Mouse (Mus musculus): ENCODE results near the gene Gna11. TPM values are rescaled to one million over a fixed set of nuclear protein-coding genes. Genes with fewer than 3 reads are reported as not detected.

Gna11 gene
- polyA plus RNA-seq, 1 experiment from 2014 or later, result 91.5 TPM

DNA sequence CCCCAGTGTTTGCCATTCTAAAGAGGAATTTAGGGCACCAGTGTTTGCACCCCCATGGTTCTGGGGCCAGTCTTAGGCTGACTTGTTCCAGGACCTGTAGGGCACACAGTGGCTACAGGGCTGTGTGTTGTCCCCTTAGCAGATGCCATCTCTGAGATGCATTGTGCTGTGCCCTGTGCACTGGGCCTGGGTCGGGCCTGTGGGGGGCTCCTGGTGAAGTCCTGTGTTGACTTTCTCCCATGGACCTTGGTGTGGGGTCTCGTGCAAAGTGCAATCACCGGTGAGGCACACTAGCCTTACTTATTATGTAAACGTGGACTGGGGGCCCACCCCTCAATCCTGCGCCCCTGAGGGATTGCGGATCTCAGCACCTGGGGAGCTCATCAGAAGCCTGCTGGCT, 17.4 kb upstream of the Gna11 start:
- Histone ChIP-seq H3K9me3 (replicated peaks) (no peaks in the 10 kb centered on the region), H3K27me3 (ENCODE audit: low read depth, poor library complexity, severe bottlenecking) (peaks cover 35% of the 10 kb centered on the region), H3K27ac (peak overlapping the region; percentile 37; the same call in 1 of the 2 replicates), H3K4me1 (peaks cover 81% of the 10 kb centered on the region), H3K4me3 (0 out of 2 replicates have a peak overlapping the region, but pooled peaks have one; percentile 13), H3K36me3 (peaks cover 59% of the 10 kb centered on the region)
- no peak for DNase-seq (ENCODE audit: low spot score)
- 84% methylated on average over 6 of the region's 6 CpGs for WGBS

DNA sequence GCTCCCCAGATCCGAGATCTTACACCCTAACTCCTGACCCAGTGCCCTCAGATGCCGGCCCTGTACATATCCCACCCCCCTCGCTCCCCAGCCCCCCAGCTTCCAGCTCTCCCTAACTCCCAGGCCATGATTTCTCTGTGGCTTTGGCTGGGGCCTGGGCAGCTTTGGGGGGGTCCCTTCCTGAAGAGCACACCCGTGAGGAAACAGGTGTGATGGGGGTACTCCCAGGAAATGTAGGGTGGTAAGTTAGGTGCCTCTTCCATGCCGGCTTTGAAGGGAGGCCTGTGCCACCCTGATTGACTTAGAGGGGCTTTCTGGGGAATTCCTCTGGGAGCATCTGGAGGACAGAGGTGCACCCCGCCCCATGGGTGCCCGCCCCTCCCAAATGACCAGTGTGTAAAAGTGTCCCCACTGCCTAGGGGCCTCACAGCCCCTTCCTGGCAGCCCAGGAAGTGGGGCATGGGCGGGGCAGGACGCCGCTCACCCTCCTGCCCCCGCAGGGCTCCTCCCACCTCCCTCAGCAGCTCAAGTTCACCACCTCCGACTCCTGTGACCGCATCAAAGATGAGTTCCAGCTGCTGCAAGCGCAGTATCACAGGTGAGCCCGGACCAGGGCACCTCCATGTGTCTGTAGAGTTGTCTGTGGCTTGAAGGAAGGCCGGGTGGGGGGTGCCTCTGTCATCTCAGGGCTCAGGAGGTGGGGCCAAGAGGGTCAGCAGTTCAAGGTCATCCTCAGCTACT, 15.9 kb upstream of the Gna11 start:
- Histone ChIP-seq H3K4me3 (peak overlapping the region; percentile 93), H3K9me3 (replicated peaks) (no peaks in the 10 kb centered on the region), H3K27ac (peak overlapping the region; percentile 99), H3K4me1 (peaks cover 68% of the 10 kb centered on the region), H3K27me3 (ENCODE audit: low read depth, poor library complexity, severe bottlenecking) (peaks cover 20% of the 10 kb centered on the region), H3K36me3 (peaks cover 44% of the 10 kb centered on the region)
- WGBS, result 6% methylated on average over 16 of the region's 16 CpGs
- peak; percentile 63 for DNase-seq (ENCODE audit: low spot score)

DNA sequence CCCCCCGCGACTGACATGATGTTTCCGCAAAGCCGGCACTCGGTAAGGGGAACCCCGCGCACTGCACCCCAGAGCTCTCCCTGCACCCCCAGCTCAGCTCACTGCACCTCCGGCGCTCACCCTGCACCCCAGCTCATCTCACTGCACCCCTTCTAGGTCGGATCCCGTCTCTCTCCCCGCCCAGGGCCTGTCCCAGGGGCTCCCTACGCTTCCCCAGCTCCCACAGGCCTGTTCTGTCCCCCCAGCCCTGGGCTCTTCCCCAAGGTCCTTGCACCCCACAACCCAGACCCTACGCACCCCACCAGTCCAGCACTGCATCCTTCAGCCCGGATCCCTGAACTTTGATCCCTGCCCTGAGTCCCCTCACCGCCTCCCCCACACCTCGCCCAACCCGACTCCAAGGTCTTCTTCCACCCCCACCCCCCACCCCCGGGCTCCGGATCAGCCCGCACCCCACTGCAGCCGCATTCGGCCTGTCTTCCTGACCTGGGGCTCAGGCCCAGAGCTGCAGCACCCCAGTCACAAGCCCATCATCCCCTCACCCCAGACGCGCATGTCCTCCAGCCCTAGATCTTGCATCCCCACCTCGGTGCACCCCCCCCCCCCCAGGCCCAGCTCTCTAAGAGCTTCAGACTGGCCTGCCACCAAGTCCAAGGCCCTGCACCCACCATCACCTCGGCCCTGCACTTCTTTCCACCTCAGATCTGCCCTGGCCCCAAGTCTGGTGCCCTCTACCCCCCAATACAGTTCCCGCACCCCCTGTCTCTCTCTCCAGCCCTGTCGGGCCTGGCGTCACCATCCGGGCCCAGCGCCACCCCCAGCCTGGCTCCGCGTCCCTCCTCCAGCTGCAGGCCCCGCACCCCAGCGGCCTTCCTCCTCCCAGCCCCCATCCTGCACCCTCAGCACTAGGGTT, 14.9 kb upstream of the Gna11 start:
- H3K27me3 ChIP-seq (ENCODE audit: low read depth, poor library complexity, severe bottlenecking), result peaks cover 10% of the 10 kb centered on the region
- peak overlapping the region; percentile 93 for H3K4me3 ChIP-seq
- no peaks in the 10 kb centered on the region for H3K9me3 ChIP-seq (replicated peaks)
- peak overlapping the region; percentile 99 for H3K27ac ChIP-seq
- peaks cover 62% of the 10 kb centered on the region for H3K4me1 ChIP-seq
- peak; percentile 67 for DNase-seq (ENCODE audit: low spot score)
- peaks cover 34% of the 10 kb centered on the region for H3K36me3 ChIP-seq
- 3% methylated on average over 34 of the region's 36 CpGs for WGBS

DNA sequence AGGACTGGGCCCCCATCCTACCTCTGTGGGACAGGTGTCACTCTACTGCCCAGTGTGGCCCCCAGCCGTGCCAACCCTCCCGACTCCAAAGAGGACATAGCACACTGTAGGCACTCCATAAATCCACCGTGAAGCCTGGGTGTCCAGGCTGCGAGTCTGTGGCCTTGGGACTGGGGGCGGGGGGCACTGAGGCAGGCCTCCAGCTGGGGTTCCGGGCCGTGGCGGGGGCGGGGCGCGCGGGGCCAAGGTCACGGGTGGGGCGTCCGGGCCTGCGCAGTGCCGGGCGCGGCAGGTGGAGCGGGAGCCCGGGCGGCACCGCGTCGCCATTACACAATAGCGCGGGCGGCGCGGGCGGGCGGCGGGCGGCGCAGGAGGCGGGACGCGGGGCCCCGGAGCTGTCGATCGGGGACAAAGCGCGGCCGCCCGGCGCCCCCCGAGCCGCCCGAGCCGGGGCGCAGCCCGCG, 14.2 kb upstream of the Gna11 start, which contains the start of gene Aes:
TSS of gene Aes (plus strand) at position 326 of the 464 bp plus-strand sequence.
- Histone ChIP-seq H3K4me3 (peak within 1 kb of the TSS; percentile 93), H3K27ac (peak within 1 kb of the TSS; percentile 99), H3K9me3 (replicated peaks) (no peaks in the 10 kb centered on the region), H3K4me1 (peaks cover 55% of the 10 kb centered on the region), H3K27me3 (ENCODE audit: low read depth, poor library complexity, severe bottlenecking) (0 out of 2 replicates have a peak, but pooled peaks cover 7% of the 10 kb centered on the region), H3K36me3 (peaks cover 27% of the 10 kb centered on the region)
- DNase-seq (ENCODE audit: low spot score), result peak; percentile 74
- WGBS, result 2% methylated on average over 23 of the region's 53 CpGs

DNA sequence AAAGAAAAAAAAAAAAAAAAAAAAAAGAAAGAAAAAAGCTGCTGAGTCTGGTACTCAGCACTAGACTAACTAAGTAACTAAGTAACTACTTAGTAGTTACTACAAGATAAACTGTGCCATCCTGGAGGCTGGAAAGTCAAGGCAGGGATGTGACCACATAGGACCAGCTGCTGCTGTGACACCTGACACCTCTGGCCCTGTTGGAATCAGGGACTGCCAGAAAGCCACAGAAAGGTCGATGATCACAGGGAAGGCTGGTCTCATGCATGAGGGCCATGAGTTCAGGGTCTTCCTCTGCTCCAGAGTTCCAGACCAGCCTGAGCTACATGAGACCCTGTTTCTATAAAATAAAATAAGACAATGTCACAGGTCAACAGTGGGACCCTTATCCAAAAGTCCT, 12.5 kb upstream of the Gna11 start:
- 19% methylated on average over 1 of the region's 1 CpGs for WGBS
- Histone ChIP-seq H3K4me3 (no peak overlapping the region), H3K4me1 (peaks cover 38% of the 10 kb centered on the region), H3K9me3 (replicated peaks) (no peaks in the 10 kb centered on the region), H3K27me3 (ENCODE audit: low read depth, poor library complexity, severe bottlenecking) (0 out of 2 replicates have a peak, but pooled peaks cover 7% of the 10 kb centered on the region), H3K27ac (no peak overlapping the region), H3K36me3 (peaks cover 17% of the 10 kb centered on the region)
- no peak for DNase-seq (ENCODE audit: low spot score)

DNA sequence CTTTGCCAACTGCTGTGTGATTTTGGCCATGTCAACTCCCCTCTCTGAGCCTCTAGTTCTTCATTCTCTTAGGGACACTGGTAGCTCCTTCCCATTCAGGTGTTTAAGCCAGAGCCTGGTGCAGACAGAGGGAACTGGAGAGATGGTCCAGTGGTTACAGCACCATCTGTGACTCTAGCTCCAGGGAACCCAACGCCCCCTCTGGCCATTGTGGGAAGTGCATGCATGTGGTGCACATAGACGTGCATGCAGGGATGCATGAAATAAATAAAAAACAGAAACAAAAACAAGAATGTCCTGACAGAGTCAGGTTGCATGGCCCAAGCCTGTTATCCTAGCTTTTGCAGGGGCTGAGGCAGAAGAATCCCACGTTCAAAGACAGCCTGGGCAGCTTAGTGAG, 11.3 kb upstream of the Gna11 start:
- H3K27ac ChIP-seq, result no peak overlapping the region
- WGBS, result 79% methylated on average over 3 of the region's 3 CpGs
- 0 out of 2 replicates have a peak, but pooled peaks cover 7% of the 10 kb centered on the region for H3K27me3 ChIP-seq (ENCODE audit: low read depth, poor library complexity, severe bottlenecking)
- no peak overlapping the region for H3K4me3 ChIP-seq
- peaks cover 36% of the 10 kb centered on the region for H3K4me1 ChIP-seq
- H3K36me3 ChIP-seq, result peaks cover 4% of the 10 kb centered on the region
- no peaks in the 10 kb centered on the region for H3K9me3 ChIP-seq (replicated peaks)
- DNase-seq (ENCODE audit: low spot score), result no peak

DNA sequence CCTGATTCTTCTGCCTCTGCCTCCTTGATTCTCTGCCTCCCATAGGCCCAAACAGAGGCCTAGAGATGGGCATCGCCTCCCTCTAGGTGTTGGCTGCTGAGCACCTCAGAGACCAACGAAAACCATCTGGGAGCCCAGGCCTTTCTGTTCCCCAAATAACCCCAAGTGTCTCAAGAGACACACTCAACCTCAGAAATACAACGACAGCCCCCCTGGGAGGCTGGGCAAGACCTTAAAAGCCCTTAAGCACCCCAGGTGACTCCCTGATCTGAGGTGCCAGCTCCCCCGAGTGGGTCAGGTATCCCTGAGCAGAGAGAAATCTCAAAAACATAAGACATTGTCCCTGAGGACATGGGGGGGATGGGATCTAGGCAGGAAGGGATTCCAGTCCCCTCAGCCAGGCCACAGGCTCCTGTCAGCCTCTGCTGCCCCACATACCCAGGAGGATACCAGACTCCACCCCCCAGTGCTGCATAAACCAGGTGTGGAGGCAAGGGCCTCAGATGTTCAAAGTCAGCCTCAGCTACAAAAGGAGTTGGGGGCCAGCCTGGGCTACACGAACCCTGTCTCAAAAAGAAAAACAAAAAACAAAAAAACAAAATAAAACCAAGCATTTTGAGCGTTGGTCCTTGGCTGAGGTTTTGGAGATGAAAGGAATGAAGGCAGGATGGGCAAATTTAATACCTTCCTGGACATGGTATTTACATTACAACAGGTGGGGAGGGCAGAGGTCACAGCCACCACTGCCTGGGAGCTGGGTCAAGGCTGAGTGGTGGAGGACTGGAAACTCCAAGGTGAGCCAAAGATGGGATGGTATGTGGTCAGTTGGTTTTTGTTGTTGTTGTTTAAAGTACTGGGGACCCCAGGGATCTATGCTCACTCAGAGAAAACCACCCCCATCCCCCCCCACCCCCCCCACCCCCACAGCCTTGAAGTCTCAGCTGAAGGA, 9.1 kb upstream of the Gna11 start:
- Histone ChIP-seq H3K4me3 (no peak overlapping the region), H3K27me3 (ENCODE audit: low read depth, poor library complexity, severe bottlenecking) (no peaks in the 10 kb centered on the region), H3K36me3 (no peaks in the 10 kb centered on the region), H3K27ac (no peak overlapping the region), H3K9me3 (replicated peaks) (no peaks in the 10 kb centered on the region), H3K4me1 (peaks cover 16% of the 10 kb centered on the region)
- no peak for DNase-seq (ENCODE audit: low spot score)
- 83% methylated on average over 6 of the region's 6 CpGs for WGBS

DNA sequence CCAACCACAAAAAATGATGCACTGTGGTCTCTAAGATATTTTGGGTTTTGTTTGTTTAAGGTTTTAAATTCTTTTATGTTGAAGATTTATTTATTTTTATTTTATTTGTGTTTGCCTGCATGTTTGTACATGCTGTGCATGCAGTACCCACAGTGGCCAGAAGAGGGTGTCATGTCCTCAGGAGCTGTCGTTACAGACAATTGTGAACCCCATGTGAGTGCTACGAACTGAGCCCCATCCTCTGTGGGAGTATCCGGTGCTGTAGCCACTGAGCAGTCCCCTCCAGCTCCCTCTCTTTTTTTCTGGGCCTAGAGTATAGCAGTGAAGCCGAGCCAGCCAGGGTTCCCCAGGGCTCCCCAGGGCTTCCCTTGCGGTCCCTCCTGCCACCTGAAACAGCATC, 8.2 kb upstream of the Gna11 start:
- H3K36me3 ChIP-seq, result no peaks in the 10 kb centered on the region
- no peaks in the 10 kb centered on the region for H3K9me3 ChIP-seq (replicated peaks)
- H3K27ac ChIP-seq, result no peak overlapping the region
- WGBS, result 81% methylated on average over 5 of the region's 5 CpGs
- DNase-seq (ENCODE audit: low spot score), result no peak
- H3K4me3 ChIP-seq, result no peak overlapping the region
- peaks cover 11% of the 10 kb centered on the region for H3K4me1 ChIP-seq
- H3K27me3 ChIP-seq (ENCODE audit: low read depth, poor library complexity, severe bottlenecking), result no peaks in the 10 kb centered on the region

DNA sequence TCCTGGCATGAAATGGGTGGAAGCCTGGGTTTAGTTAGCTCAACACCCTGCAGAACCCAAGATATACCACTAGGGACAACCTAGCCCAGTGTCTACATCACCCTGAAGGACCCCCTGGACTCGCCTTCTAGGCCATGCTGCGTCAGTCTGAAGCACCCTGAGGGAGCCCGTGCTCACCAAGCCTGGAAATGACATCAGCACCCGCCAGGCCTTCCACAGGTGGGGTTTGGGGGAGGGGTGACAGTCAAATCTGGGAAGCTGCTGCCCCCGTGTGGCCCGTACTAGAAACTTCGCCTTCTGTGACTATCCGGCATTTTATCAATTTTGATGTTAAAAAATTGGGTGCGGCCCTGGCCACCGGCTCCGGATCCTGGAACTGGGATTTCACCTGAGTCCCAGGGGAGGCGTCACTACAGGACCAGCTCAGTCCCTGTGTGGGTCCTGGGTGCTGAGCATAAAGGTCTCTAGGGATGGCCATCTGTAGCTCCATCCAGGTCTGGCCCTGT, 6.7 kb upstream of the Gna11 start:
- H3K27me3 ChIP-seq (ENCODE audit: low read depth, poor library complexity, severe bottlenecking), result no peaks in the 10 kb centered on the region
- no peak overlapping the region for H3K4me3 ChIP-seq
- WGBS, result 8% methylated on average over 12 of the region's 12 CpGs
- peak; percentile 84 for DNase-seq (ENCODE audit: low spot score)
- peaks cover 11% of the 10 kb centered on the region for H3K4me1 ChIP-seq
- H3K27ac ChIP-seq, result peak overlapping the region; percentile 39; the same call in 1 of the 2 replicates
- no peaks in the 10 kb centered on the region for H3K9me3 ChIP-seq (replicated peaks)
- H3K36me3 ChIP-seq, result no peaks in the 10 kb centered on the region

DNA sequence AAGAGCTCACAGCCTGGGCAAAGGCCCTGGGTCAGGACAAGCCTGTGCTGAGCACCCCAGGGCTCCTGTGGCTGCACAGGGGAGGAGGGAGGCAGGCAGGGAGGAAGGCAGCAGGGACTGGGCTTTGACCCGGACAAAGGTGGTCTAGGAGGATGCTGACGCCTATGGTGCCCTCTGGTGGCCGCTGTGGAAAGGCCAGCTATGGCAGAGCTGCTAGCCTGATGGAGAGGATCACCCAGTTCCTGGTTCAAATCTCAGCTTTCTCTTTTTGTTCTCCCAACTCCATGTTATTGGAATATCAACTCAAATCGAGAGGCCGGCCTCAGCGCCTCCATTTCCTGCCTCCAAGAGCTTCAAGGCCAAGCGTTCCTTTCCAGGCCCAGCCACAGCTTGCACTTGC, 5.3 kb upstream of the Gna11 start:
- peaks cover 14% of the 10 kb centered on the region for H3K4me1 ChIP-seq
- H3K27ac ChIP-seq, result peak overlapping the region; percentile 53
- no peaks in the 10 kb centered on the region for H3K36me3 ChIP-seq
- H3K9me3 ChIP-seq (replicated peaks), result no peaks in the 10 kb centered on the region
- no peak overlapping the region for H3K4me3 ChIP-seq
- peak; percentile 88 for DNase-seq (ENCODE audit: low spot score)
- 10% methylated on average over 7 of the region's 7 CpGs for WGBS
- no peaks in the 10 kb centered on the region for H3K27me3 ChIP-seq (ENCODE audit: low read depth, poor library complexity, severe bottlenecking)

DNA sequence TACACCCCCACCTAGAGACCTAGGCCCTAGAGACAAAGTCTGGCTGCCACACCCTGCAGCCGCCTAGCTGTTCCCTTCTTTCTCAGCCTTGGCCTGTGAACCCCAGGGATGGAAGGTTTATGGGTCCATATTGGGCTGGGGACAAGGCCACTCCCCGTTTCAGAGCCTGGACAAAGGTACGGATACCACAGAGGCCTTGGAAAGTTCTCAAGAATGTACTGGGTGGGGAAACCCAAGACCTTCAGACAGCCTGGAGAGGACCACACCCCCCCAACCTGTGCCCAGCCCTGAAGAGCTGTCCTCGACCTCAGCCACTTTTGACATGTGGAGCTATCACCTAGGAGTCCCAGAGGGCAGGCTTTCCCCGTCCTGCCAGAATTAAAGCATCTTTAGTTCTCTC, 4.0 kb upstream of the Gna11 start:
- Histone ChIP-seq H3K4me1 (peaks cover 20% of the 10 kb centered on the region), H3K9me3 (replicated peaks) (no peaks in the 10 kb centered on the region), H3K27ac (no peak overlapping the region), H3K36me3 (no peaks in the 10 kb centered on the region), H3K4me3 (no peak overlapping the region), H3K27me3 (ENCODE audit: low read depth, poor library complexity, severe bottlenecking) (no peaks in the 10 kb centered on the region)
- DNase-seq (ENCODE audit: low spot score), result no peak
- 58% methylated on average over 5 of the region's 5 CpGs for WGBS
